Comparison of ENCODE assay signal across 23 mouse cellular contexts in genomic region chrX:12449688-12450087, GRCm38 (mm10).
DNase-seq lines count a peak whose midpoint lies in the region; ATAC-seq and TF ChIP-seq lines count a peak whose summit lies in the region.
"Had no signal": no experiment of that assay in that cellular context is flagged by ENCODE, and none has a peak within 500 bp of the region (broad histone marks: within the 10 kb centered on the region; RNA-seq: fewer than 3 reads in every experiment).

No protein-coding gene starts in this region.

- no peaks in the 10 kb centered on the region for H3K4me1 ChIP-seq in lung, adult 2 months (ENCODE audit: control insufficient read depth, insufficient read depth, low read length)
- H3K4me1 ChIP-seq: forebrain, embryonic 10.5 days; hindbrain, embryonic 12.5 days; limb, embryonic 13.5 days; midbrain, embryonic 12.5 days had no signal

- peak; percentile 41 for DNase-seq in adrenal gland, adult 8-10 months
- DNase-seq in adrenal gland, postnatal 10 days: no peak
- DNase-seq in lung, postnatal 36 days: peak; percentile 25
- DNase-seq in lung, adult 2 months: no peak
- no peak for DNase-seq in testis, postnatal 10 days (ENCODE audit: low spot score)
- DNase-seq: adrenal gland, postnatal 25 days; cerebellum, adult 11-12 months; cerebellum, postnatal 10 days; gastrocnemius, postnatal 14 days; heart, adult 18-20 months; kidney, adult 11 months; kidney, postnatal 4 days; right cerebral cortex, postnatal 25 days; spleen, adult 18-20 months; thymus, postnatal 14 days had no signal

- WGBS in lung, adult 2 months: 72% methylated on average over 3 of the region's 3 CpGs

- 0 out of 2 replicates have a peak, but pooled peaks have one; percentile 23 for ATAC-seq in granulocyte monocyte progenitor cell, adult 5-6 weeks (replicated peaks; ENCODE audit: poor library complexity, severe bottlenecking)
- peak; percentile 75 for ATAC-seq in neutrophil, adult 5-6 weeks (ENCODE audit: extremely low read depth, insufficient number of reproducible peaks, low FRiP score, poor library complexity, severe bottlenecking)
- no peak for ATAC-seq in CD4-positive, CD25-positive, alpha-beta regulatory T cell, adult 4 months
- ATAC-seq: forebrain, embryonic 16.5 days had no signal

- no peak for TF ChIP-seq POLR2A in lung, adult 2 months (IDR thresholded peaks at IDR 0.05; ENCODE audit: borderline replicate concordance, extremely low read depth, low read depth, low read length)

- no peak for TF ChIP-seq CTCF in lung, adult 2 months (IDR thresholded peaks at IDR 0.05; ENCODE audit: insufficient read depth, low read length)

- no peak overlapping the region for H3K4me3 ChIP-seq in lung, adult 2 months (replicated peaks; ENCODE audit: extremely low read depth, low read depth, low read length)
- H3K4me3 ChIP-seq: forebrain, embryonic 10.5 days; hindbrain, embryonic 12.5 days; limb, embryonic 13.5 days; midbrain, embryonic 12.5 days had no signal

Comparison
In these comparisons a context has a peak if more than half of its experiments do, and no peak if none do; other contexts are left out.
1. DNase-seq: peak in adrenal gland, adult 8-10 months (single experiment) and lung, postnatal 36 days (single experiment); none in adrenal gland, postnatal 10 days (single experiment), lung, adult 2 months (single experiment) and testis, postnatal 10 days (single experiment).